Mouse (Mus musculus) hindbrain, embryonic 16.5 days (tissue): ENCODE measurements around the gene Fgb. TPM values are rescaled to one million over a fixed set of nuclear protein-coding genes. Genes with fewer than 3 reads are reported as not detected.
A peak's percentile ranks its signal among the peaks of the same experiment; 100 is the strongest.

Experiments used
- ATAC-seq: fragments of 200-750 bp; cut with Nextera tagmentation; 2 replicates; pipeline ENCODE4 v1.8.0; 2017; ENCODE audit warnings: moderate TSS enrichment, moderate library complexity
- H3K27ac ChIP-seq: fragments of 300-500 bp; sonication (generic); 2 replicates; pipeline ENCODE4 v1.5.1; 2014; ENCODE audit warnings: low read depth, mild to moderate bottlenecking, control low read depth, low read length, moderate library complexity
- H3K27me3 ChIP-seq: fragments of 300-500 bp; sonication (generic); replicated peaks from 2 replicates; pipeline ENCODE4 v1.6.1; 2014; ENCODE audit warnings: low read length; ENCODE audit not compliant: control insufficient read depth, insufficient read depth
- H3K36me3 ChIP-seq: fragments of 300-500 bp; sonication (generic); 2 replicates; pipeline ENCODE4 v1.6.1; 2014; ENCODE audit warnings: mild to moderate bottlenecking, low read length, moderate library complexity, mixed read lengths; ENCODE audit not compliant: control insufficient read depth, insufficient read depth
- H3K4me1 ChIP-seq: fragments of 300-500 bp; sonication (generic); 2 replicates; pipeline ENCODE4 v1.6.1; 2014; ENCODE audit warnings: low read depth, low read length; ENCODE audit not compliant: control insufficient read depth, insufficient read depth
- H3K4me2 ChIP-seq: fragments of 300-500 bp; sonication (generic); 2 replicates; pipeline ENCODE4 v1.6.1; 2014; ENCODE audit warnings: mild to moderate bottlenecking, low read length, control low read depth, moderate library complexity
- H3K4me3 ChIP-seq: fragments of 300-500 bp; sonication (generic); 2 replicates; pipeline ENCODE4 v1.5.1; 2014; ENCODE audit warnings: mild to moderate bottlenecking, low read length, control low read depth, moderate library complexity
- H3K9ac ChIP-seq: fragments of 300-500 bp; sonication (generic); 2 replicates; pipeline ENCODE4 v1.6.1; 2014; ENCODE audit warnings: low read depth, mild to moderate bottlenecking, control low read depth, low read length, moderate library complexity
- H3K9me3 ChIP-seq: fragments of 300-500 bp; sonication (generic); 2 replicates; pipeline ENCODE4 v1.6.1; 2014; ENCODE audit warnings: mild to moderate bottlenecking, low read length, moderate library complexity; ENCODE audit not compliant: control insufficient read depth
- WGBS: fragments of 180-500 bp; shearing (Covaris S2); extraction: QIAGEN DNeasy Blood & Tissue Kit; methylation state at CpG from one replicate; pipeline ENCODE4 v1.1.7; 2014; 5-methylcytosine and 5-hydroxymethylcytosine counted together
- polyA plus RNA-seq: library from polyadenylated mRNA; unstranded; fragments of >200 nt; fragmentation: Nextera tagmentation; extraction: Ambion mirVana; gene quantifications from 2 replicates; pipeline ENCODE4 v1.2.1, GENCODE M21; 2015

The Fgb gene
- polyA plus RNA-seq, 1 experiment from 2014 or later: not detected

DNA sequence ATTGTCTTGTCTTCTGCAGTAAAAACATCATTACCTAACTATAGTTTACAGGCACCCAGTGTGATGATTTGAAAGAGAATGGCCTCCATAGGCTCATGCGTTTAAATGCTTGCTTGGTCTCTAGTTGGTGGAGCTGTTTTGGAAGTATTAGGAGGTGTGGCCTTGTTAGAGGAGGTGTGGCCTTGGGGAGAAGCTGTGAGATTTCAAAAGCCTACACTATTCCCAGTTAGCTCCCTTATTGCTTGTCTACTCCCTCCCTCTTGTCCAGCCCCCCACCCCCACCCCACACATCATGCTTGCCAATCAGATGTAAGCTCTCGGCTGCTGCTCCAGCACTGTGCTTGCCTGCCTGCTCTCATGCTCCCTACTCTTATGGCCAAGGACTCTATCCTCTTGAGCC, 7.4 kb upstream of the Fgb start:
- ATAC-seq: no peak
- 93% methylated on average over 2 of the region's 2 CpGs for WGBS
- H3K27me3 ChIP-seq: no peaks in the 10 kb centered on the region
- H3K4me2 ChIP-seq: no peak overlapping the region
- H3K27ac ChIP-seq: no peak overlapping the region
- H3K4me3 ChIP-seq: no peak overlapping the region
- no peak overlapping the region for H3K9ac ChIP-seq
- H3K36me3 ChIP-seq: peaks cover 25% of the 10 kb centered on the region
- no peaks in the 10 kb centered on the region for H3K9me3 ChIP-seq
- H3K4me1 ChIP-seq: peaks cover 9% of the 10 kb centered on the region

DNA sequence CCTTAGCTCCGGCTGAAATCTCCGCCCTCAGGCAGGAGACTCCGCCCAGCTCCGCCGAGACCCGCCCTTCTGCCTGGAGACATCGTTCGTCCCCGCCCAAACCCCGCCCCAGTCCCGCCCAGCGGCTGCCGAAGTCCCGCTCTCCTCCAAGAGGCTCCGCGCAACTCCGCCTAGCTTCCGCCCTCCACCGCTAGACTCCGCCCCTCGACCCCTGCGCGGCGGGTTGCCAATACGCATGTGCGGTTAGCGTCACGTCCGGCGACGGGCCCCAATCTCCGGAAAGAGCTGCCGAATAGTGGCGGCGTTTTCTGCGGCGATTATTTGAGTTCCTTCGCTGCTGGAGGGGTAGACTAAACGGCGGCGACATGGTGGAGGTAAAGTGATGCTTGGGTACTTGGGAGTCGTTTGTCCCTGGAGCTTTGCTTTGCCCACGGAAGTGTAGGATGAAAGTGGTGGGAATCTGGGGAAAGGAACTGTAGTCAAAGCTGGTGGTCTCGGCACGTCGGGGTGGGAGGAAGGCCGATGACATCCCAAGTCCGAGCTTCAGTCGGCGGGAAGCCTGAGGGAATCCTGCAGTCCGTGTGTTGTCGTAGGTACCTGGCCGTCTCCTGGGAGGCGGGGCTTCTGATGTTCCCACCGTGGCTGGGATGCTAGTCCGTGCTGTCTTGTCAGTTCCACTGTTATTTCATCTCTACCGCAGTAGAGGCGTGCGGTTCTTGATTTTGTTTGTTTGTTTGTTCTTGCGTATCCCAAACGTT, 5.8 kb upstream of the Fgb start, which contains the start of gene Plrg1:
Plrg1 (plus strand) TSS at position 242 of the 758 bp plus-strand sequence.
- Histone ChIP-seq H3K4me2 (peak within 1 kb of the TSS; percentile 94), H3K4me3 (peak within 1 kb of the TSS; percentile 86), H3K4me1 (peaks cover 9% of the 10 kb centered on the region), H3K36me3 (peaks cover 13% of the 10 kb centered on the region), H3K27ac (peak within 1 kb of the TSS; percentile 83), H3K9ac (peak within 1 kb of the TSS; percentile 81), H3K9me3 (no peaks in the 10 kb centered on the region), H3K27me3 (no peaks in the 10 kb centered on the region)
- under 1% methylated on average over 60 of the region's 61 CpGs for WGBS
- peak; percentile 99 for ATAC-seq

DNA sequence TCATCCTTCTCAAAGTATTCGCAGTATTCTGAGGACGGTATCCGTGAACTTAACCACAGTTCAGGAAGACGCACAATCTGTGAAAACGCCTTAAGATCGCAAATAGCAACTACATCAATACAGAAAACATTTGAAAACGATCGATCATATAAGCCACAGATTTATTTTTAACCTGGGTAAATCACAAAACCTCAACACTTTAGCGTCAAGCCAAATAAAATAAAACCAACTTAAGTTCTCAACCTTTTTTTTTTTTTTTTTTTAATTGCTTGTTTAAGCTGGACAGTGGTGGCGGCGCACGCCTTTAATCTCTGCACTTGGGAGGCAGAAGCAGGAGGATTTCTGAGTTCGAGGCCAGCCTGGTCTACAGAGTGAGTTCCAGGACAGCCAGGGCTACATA, 5.1 kb upstream of the Fgb start:
- Histone ChIP-seq H3K9ac (no peak overlapping the region), H3K4me3 (peak overlapping the region; percentile 86), H3K4me2 (peak overlapping the region; percentile 44), H3K4me1 (peaks cover 9% of the 10 kb centered on the region), H3K27me3 (no peaks in the 10 kb centered on the region), H3K36me3 (peaks cover 11% of the 10 kb centered on the region), H3K9me3 (no peaks in the 10 kb centered on the region), H3K27ac (no peak overlapping the region)
- 39% methylated on average over 13 of the region's 13 CpGs for WGBS
- ATAC-seq: no peak

DNA sequence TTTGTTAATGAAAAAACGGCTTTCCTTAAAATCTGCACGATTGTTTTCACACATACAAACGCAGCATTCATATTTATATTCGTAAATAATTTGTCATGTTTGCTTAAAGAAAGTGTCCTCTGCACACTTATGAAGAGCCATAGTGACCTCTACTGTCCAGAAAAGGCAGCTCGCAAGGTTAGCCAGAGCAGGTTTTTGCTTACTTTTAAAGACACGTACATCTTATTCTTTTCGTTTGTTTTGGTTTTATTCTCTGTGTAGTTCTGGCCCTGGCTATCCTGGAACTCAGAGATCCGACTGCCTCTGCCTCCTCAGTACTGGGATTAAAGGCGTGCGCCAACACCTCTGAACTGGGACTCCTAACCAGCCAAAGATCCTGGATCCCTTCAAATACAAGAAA, 4.1 kb upstream of the Fgb start:
- Histone ChIP-seq H3K9me3 (no peaks in the 10 kb centered on the region), H3K4me2 (no peak overlapping the region), H3K9ac (no peak overlapping the region), H3K4me1 (peaks cover 9% of the 10 kb centered on the region), H3K36me3 (peaks cover 2% of the 10 kb centered on the region), H3K4me3 (no peak overlapping the region), H3K27ac (no peak overlapping the region), H3K27me3 (no peaks in the 10 kb centered on the region)
- ATAC-seq: no peak
- WGBS: 33% methylated on average over 10 of the region's 10 CpGs

DNA sequence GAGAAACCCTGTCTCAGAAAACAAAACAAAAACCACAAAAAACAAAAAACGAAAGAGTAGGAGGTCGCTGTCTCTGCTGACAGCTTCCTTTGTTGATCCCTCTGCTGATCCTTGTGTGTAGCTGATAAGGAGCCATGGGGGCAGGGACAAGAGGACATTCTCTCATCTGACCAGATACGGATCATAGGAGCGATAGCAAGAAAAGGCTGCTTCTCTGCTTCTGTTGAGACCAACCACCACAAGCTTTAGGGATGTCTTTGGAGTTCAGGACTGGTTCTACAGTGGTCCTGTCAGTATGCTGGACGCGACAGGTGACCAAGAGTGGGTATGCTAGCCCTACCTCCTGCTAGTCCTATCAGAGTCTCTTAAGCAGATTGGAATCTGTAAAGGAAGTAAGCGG, 3.5 kb upstream of the Fgb start:
- 87% methylated on average over 7 of the region's 7 CpGs for WGBS
- Histone ChIP-seq H3K4me2 (no peak overlapping the region), H3K27me3 (no peaks in the 10 kb centered on the region), H3K27ac (no peak overlapping the region), H3K4me1 (peaks cover 9% of the 10 kb centered on the region), H3K36me3 (no peaks in the 10 kb centered on the region), H3K4me3 (no peak overlapping the region), H3K9me3 (no peaks in the 10 kb centered on the region), H3K9ac (no peak overlapping the region)
- no peak for ATAC-seq

DNA sequence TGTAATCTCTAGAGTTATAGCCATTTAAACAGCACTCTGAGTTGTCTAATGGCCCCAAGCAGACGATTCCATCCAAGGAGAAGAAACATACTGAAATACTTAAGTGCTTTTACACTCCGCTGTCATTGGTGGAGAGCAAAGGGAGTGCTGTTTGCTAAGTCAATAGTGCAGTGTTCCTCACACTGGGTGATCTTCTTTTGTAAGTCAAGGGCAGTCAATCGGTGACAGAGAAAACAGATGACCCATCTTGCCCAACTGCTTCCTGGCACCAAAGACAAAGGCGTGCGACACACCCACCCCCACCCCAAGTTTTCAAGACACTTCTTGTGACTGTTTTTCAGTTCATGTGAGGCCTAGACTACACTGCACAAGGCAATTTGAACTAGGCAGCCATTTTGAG, 2.4 kb upstream of the Fgb start:
- Histone ChIP-seq H3K27me3 (no peaks in the 10 kb centered on the region), H3K4me2 (no peak overlapping the region), H3K36me3 (no peaks in the 10 kb centered on the region), H3K4me1 (peaks cover 9% of the 10 kb centered on the region), H3K4me3 (no peak overlapping the region), H3K27ac (no peak overlapping the region), H3K9ac (no peak overlapping the region), H3K9me3 (no peaks in the 10 kb centered on the region)
- 87% methylated on average over 5 of the region's 5 CpGs for WGBS
- no peak for ATAC-seq

DNA sequence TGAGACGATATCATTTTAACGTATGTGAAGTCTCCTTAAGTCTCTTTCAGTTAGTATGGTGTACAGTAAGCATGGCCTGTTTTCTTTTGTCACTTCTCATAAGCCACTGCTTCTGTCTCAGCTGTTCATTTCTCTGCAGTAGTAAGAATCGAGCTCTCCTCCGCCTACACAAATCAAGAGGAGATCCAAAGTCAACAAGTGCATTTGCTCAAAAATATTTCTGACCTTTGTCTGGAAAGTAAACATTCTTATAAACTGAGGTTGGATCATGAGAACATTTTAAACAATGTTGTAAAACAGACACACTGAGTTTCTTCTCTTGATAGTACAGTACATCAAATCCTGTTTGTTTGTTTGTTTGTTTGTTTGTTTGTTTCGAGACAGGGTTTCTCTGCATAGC, 998 bp upstream of the Fgb start:
- whole genome bisulfite sequencing: 77% methylated on average over 5 of the region's 5 CpGs
- no peaks in the 10 kb centered on the region for H3K27me3 ChIP-seq
- H3K36me3 ChIP-seq: no peaks in the 10 kb centered on the region
- no peak for ATAC-seq
- H3K27ac ChIP-seq: no peak overlapping the region
- H3K9me3 ChIP-seq: no peaks in the 10 kb centered on the region
- H3K4me2 ChIP-seq: no peak overlapping the region
- no peak overlapping the region for H3K9ac ChIP-seq
- no peak overlapping the region for H3K4me3 ChIP-seq
- H3K4me1 ChIP-seq: no peaks in the 10 kb centered on the region

DNA sequence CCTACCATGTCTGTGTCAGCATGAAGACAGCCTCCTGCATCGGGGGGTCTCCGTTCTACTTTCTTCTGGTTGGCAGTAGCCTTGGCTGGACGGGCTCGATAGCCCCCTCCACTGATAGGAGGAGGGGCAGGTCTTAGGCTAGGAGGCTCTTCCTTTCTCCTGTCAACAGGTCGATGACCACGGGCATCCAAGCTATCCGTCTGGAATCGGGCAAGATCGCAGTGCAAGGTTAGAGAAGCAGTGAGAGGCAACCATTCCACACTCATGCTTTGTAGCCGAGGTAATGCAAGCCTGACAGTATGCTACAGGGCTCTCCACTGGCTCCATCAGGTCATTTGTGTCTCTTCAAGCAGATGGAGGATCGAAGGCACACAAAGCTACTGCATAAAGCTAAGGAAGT, 3.0 kb downstream of the Fgb start:
- no peaks in the 10 kb centered on the region for H3K36me3 ChIP-seq
- no peaks in the 10 kb centered on the region for H3K4me1 ChIP-seq
- H3K4me2 ChIP-seq: no peak overlapping the region
- 91% methylated on average over 11 of the region's 11 CpGs for WGBS
- ATAC-seq: no peak
- no peaks in the 10 kb centered on the region for H3K9me3 ChIP-seq
- no peaks in the 10 kb centered on the region for H3K27me3 ChIP-seq
- no peak overlapping the region for H3K4me3 ChIP-seq
- no peak overlapping the region for H3K27ac ChIP-seq
- H3K9ac ChIP-seq: no peak overlapping the region

DNA sequence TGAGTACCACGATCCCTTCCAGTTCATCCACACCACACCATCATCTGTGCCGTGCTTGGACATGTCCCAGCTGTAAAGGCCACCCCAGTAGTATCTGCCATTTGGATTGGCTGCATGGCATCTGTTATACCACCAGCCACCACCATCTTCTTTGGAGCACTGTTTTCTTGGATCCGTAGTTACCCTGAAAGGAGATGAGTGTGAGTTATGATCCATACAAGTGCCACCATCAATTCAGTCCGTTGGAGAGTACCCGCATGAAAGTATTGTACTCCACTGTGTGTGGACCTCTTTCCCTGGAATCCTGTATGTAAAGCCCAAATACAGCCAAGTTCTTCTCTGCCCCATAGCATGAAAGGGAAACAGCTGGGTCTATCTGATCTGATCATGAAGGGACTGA, 7.2 kb downstream of the Fgb start:
- no peak overlapping the region for H3K4me3 ChIP-seq
- no peak overlapping the region for H3K9ac ChIP-seq
- no peaks in the 10 kb centered on the region for H3K4me1 ChIP-seq
- H3K27me3 ChIP-seq: no peaks in the 10 kb centered on the region
- 90% methylated on average over 5 of the region's 5 CpGs for WGBS
- ATAC-seq: no peak
- H3K4me2 ChIP-seq: no peak overlapping the region
- H3K27ac ChIP-seq: no peak overlapping the region
- H3K9me3 ChIP-seq: no peaks in the 10 kb centered on the region
- H3K36me3 ChIP-seq: no peaks in the 10 kb centered on the region
